In genomic region chr19:16598653-16599297, GRCm38 (mm10) we compare ENCODE assay signal across 7 mouse cellular contexts.
DNase-seq lines count a peak whose midpoint lies in the region; ATAC-seq lines count a peak whose summit lies in the region.

No protein-coding gene starts in this region.

- intact Hi-C loops in left cerebral cortex, postnatal 25 days (cut with DNase I): loop anchor here (1.0 to 5.0 kb wide), 4 partner anchors 161 to 600 kb away; partner anchors contain the start of gene Gna14

- peak; percentile 59 for DNase-seq in NIH3T3 (ENCODE audit: low read depth)
- peak; percentile 41 for DNase-seq in embryo, embryonic 11 days
- peak; percentile 18 for DNase-seq in heart, postnatal 4 days
- DNase-seq in gastrocnemius, postnatal 10 days: no peak
- no peak for DNase-seq in cerebellum, adult 9-11 months
- DNase-seq in left cerebral cortex, postnatal 25 days (ENCODE audit: low spot score in 2 of 2): no peak

- ATAC-seq in megakaryocyte progenitor cell, adult 5-6 weeks (replicated peaks; ENCODE audit: poor library complexity): peak; percentile 17; the same call in 1 of the 2 replicates

Comparison
In these comparisons a context has a peak if more than half of its experiments do, and no peak if none do; other contexts are left out.
1. DNase-seq: peak in NIH3T3 (single experiment), embryo, embryonic 11 days (single experiment) and heart, postnatal 4 days (single experiment); none in gastrocnemius, postnatal 10 days (single experiment), cerebellum, adult 9-11 months (single experiment) and left cerebral cortex, postnatal 25 days (0 of 2).